Mouse (Mus musculus) megakaryocyte-erythroid progenitor cell, adult 5 weeks (primary cell): Measurements from ENCODE around the gene Gm36210. TPM values are rescaled to one million over a fixed set of nuclear protein-coding genes. Genes with fewer than 3 reads are reported as not detected.

Experiments
- polyA plus RNA-seq: library from polyadenylated mRNA; stranded (reverse); fragments of >175 nt; gene quantifications from 2 replicates; pipeline ENCODE4 v1.2.3, GENCODE M21; 2012

The Gm36210 gene
- 0.09 and 0.28 TPM in 2 replicates for polyA plus RNA-seq

GRCm38 (mm10) chr7:4906466-4906950 lies at the start of gene Gm36210:
TSS of gene Gm36210 (minus strand) at chr7:4906516.

DNA sequence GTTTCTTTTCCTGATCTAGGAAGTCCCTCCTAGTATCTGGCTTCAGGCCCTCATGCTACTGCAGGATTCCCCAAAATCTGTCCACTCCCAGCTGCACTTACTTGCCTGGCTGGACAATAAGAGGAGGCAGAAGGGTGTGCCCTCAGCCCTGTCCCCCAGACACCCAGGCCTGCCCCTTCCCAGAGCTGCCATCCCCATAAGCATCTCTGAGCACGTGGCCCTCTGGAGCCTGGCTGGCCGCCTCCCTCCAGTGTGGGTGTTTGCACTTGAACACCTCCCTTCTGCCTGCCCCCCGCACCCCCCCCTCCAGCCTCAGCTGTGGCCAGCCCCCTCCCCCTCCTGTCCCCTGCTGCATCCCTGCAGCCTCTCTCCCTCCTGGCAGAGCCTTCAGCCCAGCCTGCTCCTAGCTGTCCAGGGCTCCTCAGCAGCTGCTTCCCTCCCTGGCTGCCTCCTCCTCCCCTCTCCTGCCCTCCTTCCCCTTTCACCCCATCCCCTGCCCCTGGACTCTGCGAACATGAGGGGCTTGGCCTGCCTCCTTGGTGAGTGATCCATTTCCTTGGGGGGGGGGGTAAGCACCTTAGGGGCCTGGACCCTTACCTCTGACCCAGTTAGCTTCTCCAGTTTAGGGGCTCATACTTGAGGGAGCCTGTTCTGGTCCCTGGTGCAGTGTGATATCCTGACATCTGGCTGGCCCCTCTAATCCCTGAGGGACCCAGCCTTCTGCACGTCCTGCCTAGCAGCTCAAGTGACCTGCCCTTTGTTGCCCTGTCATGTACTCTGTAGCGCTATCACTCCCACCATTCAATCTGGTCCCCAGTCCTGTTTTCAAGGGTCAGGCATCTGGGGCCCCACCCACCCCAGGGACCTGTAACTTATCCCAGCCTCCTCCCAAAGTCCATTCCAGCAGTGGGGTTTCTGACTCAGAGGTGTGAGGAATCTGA lies 19.4 kb upstream of the Gm36210 start, which contains the start of gene Ssc5d:
TSS of gene Ssc5d (plus strand) at position 345 of the 941 bp plus-strand sequence.

GRCm38 (mm10) chr7:4921824-4922482 lies 15.6 kb upstream of the Gm36210 start, which contains the start of gene Nat14:
TSS of gene Nat14 (plus strand) at chr7:4922028.

DNA sequence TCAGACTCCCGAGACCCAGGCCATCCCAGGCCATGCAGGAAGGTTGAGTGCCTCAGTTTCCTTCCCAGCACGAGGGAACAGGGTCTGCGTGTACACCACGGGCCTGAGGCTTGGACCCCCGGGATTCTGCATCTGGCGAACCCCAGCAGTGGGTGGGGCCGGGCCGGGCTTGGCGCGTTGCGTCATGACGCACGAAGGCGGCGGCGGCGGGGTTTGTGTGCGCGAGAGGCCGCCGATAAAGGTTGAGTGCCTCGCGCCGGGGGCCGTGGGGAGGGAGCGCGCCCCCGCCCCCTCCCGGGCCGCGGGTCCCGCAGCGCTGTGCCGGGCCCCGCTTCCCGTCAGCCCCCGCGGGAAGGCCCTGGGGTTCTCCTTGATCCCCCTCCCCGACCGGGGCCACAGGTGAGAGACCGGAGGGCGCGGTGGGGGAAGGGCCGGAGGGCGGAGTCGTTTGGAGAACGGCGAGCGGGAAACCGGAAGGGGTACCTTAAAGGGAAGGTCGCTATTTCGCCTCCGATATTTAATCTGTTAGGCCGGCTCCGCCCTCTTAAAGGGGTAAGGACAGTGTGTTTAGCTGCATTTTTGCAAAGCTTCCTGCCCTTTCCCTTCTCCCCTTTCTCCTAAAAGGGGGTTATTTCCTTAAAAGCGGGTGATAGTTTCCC lies 8.8 kb upstream of the Gm36210 start, which contains the start of gene Zfp628:
TSS of gene Zfp628 (plus strand) at position 211 of the 659 bp plus-strand sequence.

DNA sequence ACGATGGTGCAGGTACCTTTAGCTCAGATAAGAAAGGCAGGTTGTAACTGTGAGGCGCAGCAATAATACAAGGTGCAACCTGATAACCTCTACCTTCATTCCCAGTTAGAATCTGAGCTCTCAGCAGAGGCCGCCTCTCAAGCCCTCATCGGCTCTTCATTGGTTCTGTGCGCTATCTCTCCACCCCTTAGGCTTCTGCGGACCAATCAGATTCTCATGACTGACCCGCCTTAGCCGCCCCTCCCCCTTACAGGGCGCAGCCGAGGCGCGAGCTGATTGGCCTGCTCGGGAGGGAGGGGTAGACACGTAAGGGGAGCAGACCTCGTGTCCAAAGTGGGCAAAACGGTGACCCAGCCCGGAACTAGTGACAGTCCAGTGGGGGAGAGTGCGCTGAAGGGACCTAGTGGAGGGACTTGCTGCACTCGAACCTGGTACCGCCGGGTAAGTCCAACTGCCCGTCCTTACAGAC lies 29.5 kb downstream of the Gm36210 start, which contains the start of gene Isoc2a:
TSS of gene Isoc2a (plus strand) at position 401 of the 469 bp plus-strand sequence.

DNA sequence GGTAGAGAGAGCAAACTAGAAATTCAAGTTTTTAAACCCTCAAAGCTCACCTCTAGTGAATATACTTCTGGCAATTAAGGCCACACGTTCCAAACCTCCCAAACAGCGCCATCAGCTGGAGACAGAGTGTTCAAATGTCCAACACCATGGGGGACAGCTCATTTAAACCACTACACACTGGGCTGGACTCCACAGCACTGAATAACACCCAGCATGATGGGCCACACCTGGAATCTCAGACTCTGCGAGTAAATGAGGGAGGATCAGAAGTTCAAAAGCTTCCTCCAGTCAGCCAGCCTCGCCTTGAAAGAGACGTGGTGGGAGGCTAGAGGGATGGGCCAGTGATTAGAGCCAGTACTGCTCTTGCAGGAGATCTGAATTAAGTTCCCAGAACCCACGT lies 36.2 kb downstream of the Gm36210 start, which contains the start of gene Isoc2b:
TSS of gene Isoc2b (minus strand) at position 126 of the 400 bp plus-strand sequence.

Other genes starting within 250 kb of the Gm36210 start
- gene Ppp6r1, start 247.5 kb downstream of the Gm36210 start, polyA plus RNA-seq: 283 and 305 TPM in 2 replicates
- gene Hspbp1, start 221.4 kb downstream of the Gm36210 start, polyA plus RNA-seq: 124 and 128 TPM in 2 replicates
- gene Brsk1, start 215.9 kb downstream of the Gm36210 start, polyA plus RNA-seq: 0.13 and 0.35 TPM in 2 replicates
- gene Tmem150b, start 181.3 kb downstream of the Gm36210 start, polyA plus RNA-seq: 2.6 and 3.2 TPM in 2 replicates
- 312 and 341 TPM in 2 replicates for gene Kmt5c, start 166.4 kb downstream of the Gm36210 start, polyA plus RNA-seq
- gene Cox6b2, start 153.4 kb downstream of the Gm36210 start, polyA plus RNA-seq: 64.2 and 92.5 TPM in 2 replicates
- gene Fam71e2, start 135.2 kb downstream of the Gm36210 start, polyA plus RNA-seq: not detected in 2 replicates
- 0.10 and 1.1 TPM in 2 replicates for gene Il11, start 123.7 kb downstream of the Gm36210 start, polyA plus RNA-seq
- gene Tmem190, start 123.6 kb downstream of the Gm36210 start, polyA plus RNA-seq: not detected in 2 replicates
- 57.5 and 58.8 TPM in 2 replicates for gene Tmem238, start 116.9 kb downstream of the Gm36210 start, polyA plus RNA-seq
- 10,504 and 11,093 TPM in 2 replicates for gene Rpl28, start 113.6 kb downstream of the Gm36210 start, polyA plus RNA-seq
- gene Ube2s, start 93.9 kb downstream of the Gm36210 start, polyA plus RNA-seq: 251 TPM in 2 replicates
- 0.24 and 0.79 TPM in 2 replicates for gene Shisa7, start 61.8 kb downstream of the Gm36210 start, polyA plus RNA-seq
- gene Isoc2b, start 36.3 kb downstream of the Gm36210 start, polyA plus RNA-seq: 7.7 and 11.8 TPM in 2 replicates
- gene Isoc2a, start 29.4 kb downstream of the Gm36210 start, polyA plus RNA-seq: 27.0 and 29.3 TPM in 2 replicates
- 76.1 and 85.0 TPM in 2 replicates for gene Zfp628, start 8.7 kb upstream of the Gm36210 start, polyA plus RNA-seq
- gene Nat14, start 15.5 kb upstream of the Gm36210 start, polyA plus RNA-seq: 1.3 and 1.9 TPM in 2 replicates
- gene Ssc5d, start 19.3 kb upstream of the Gm36210 start, polyA plus RNA-seq: 0.08 and 0.10 TPM in 2 replicates
- 0.04 and 0.17 TPM in 2 replicates for gene Sbk2, start 57.9 kb upstream of the Gm36210 start, polyA plus RNA-seq
- not detected in 2 replicates for gene Sbk3, start 64.7 kb upstream of the Gm36210 start, polyA plus RNA-seq
- 53.1 and 73.1 TPM in 2 replicates for gene Zfp579, start 89.6 kb upstream of the Gm36210 start, polyA plus RNA-seq
- gene Zfp524, start 107.9 kb upstream of the Gm36210 start, polyA plus RNA-seq: 49.6 and 56.4 TPM in 2 replicates
- gene Fiz1, start 108.2 kb upstream of the Gm36210 start, polyA plus RNA-seq: 55.3 and 63.3 TPM in 2 replicates
- gene Gm44973, start 109.0 kb upstream of the Gm36210 start, polyA plus RNA-seq: not detected in 2 replicates
- gene Zfp865, start 113.9 kb upstream of the Gm36210 start, polyA plus RNA-seq: 75.2 and 76.9 TPM in 2 replicates
- gene Ccdc106, start 114.0 kb upstream of the Gm36210 start, polyA plus RNA-seq: 0.83 and 1.2 TPM in 2 replicates
- gene 4632433K11Rik, start 127.6 kb upstream of the Gm36210 start, polyA plus RNA-seq: not detected in 2 replicates
- 1.3 and 2.7 TPM in 2 replicates for gene Zfp784, start 131.9 kb upstream of the Gm36210 start, polyA plus RNA-seq
- 36.3 and 49.1 TPM in 2 replicates for gene Zfp580, start 145.0 kb upstream of the Gm36210 start, polyA plus RNA-seq
- 486 and 623 TPM in 2 replicates for gene U2af2, start 155.6 kb upstream of the Gm36210 start, polyA plus RNA-seq
- 527 and 560 TPM in 2 replicates for gene Epn1, start 173.7 kb upstream of the Gm36210 start, polyA plus RNA-seq
- gene Rfpl4, start 210.4 kb upstream of the Gm36210 start, polyA plus RNA-seq: not detected in 2 replicates
- 0.11 TPM in 1 of 2 replicates, not detected in the other for gene Rasl2-9, start 219.4 kb upstream of the Gm36210 start, polyA plus RNA-seq
- not detected in 2 replicates for gene Vmn1r55, start 243.2 kb upstream of the Gm36210 start, polyA plus RNA-seq